ENCODE assay signal across 17 mouse cellular contexts in genomic region chr14:8733261-8733660, GRCm38 (mm10).
"Had no signal": no experiment of that assay in that cellular context is flagged by ENCODE, and none has a peak within 500 bp of the region (broad histone marks: within the 10 kb centered on the region; RNA-seq: fewer than 3 reads in every experiment).

No protein-coding gene starts in this region.

- H3K36me3 ChIP-seq: limb, embryonic 12.5 days; liver, embryonic 12.5 days; liver, embryonic 15.5 days had no signal

- H3K4me2 ChIP-seq: limb, embryonic 12.5 days; liver, embryonic 12.5 days; liver, embryonic 15.5 days; midbrain, embryonic 11.5 days had no signal

- H3K9ac ChIP-seq: limb, embryonic 12.5 days; liver, embryonic 12.5 days; liver, embryonic 15.5 days had no signal

- H3K4me1 ChIP-seq: liver, embryonic 12.5 days; liver, embryonic 15.5 days; megakaryocyte, embryonic 14.5 days had no signal

- ATAC-seq: intestine, postnatal 0 days; liver, embryonic 12.5 days; lung, postnatal 0 days had no signal

- DNase-seq: kidney, adult 2 months; kidney, postnatal 25 days; layer of hippocampus, adult 9-11 months; liver; lung, adult 18-20 months; midbrain, embryonic 14.5 days; thymus, postnatal 25 days had no signal

- H3K4me3 ChIP-seq: layer of hippocampus, adult 2 months; limb, embryonic 12.5 days; liver, embryonic 12.5 days; liver, embryonic 15.5 days; megakaryocyte, embryonic 14.5 days had no signal

- H3K9me3 ChIP-seq: limb, embryonic 12.5 days; liver, embryonic 12.5 days; liver, embryonic 15.5 days had no signal

- H3K27me3 ChIP-seq: limb, embryonic 12.5 days; liver, embryonic 12.5 days; liver, embryonic 15.5 days; megakaryocyte, embryonic 14.5 days had no signal

- H3K27ac ChIP-seq: kidney, postnatal 0 days; layer of hippocampus, adult 2 months; limb, embryonic 12.5 days; liver, embryonic 12.5 days; liver, embryonic 15.5 days; macrophage had no signal
